Mouse (Mus musculus): ENCODE results near the gene Efl1.

- TF ChIP-seq CTCF (conservative IDR thresholded peaks at IDR 0.05; ENCODE audit: insufficient read depth, insufficient read length, low read depth, low read length) (no peak), POLR2A (IDR thresholded peaks at IDR 0.05; ENCODE audit: low read depth, low read length) (no peak)
These were observed 95.8 kb downstream of the Efl1 start for GRCm38 (mm10) chr7:82744167-82744715.
